Mouse (Mus musculus) stomach, embryonic 16.5 days (tissue): ENCODE results near the gene Vmn1r217. TPM values are rescaled to one million over a fixed set of nuclear protein-coding genes. Genes with fewer than 3 reads are reported as not detected.
"Not testable (repeated sequence)": the region's sequence is repeated elsewhere in the genome, so short reads cannot be mapped to it uniquely, and the experiment has no call there.

Experiments used
- ATAC-seq: fragments of 200-750 bp; cut with Nextera tagmentation; 2 replicates; pipeline ENCODE4 v1.8.0; 2017; ENCODE audit warnings: moderate number of reproducible peaks, moderate TSS enrichment; ENCODE audit not compliant: insufficient read depth, low FRiP score
- H3K27ac ChIP-seq: fragments of 300-500 bp; sonication (generic); 2 replicates; pipeline ENCODE4 v1.5.1; 2014; ENCODE audit warnings: low read length
- H3K27me3 ChIP-seq: fragments of 300-500 bp; sonication (generic); 2 replicates; pipeline ENCODE4 v1.6.1; 2014; ENCODE audit warnings: low read length, control low read depth, mixed read lengths; ENCODE audit not compliant: control insufficient read depth, insufficient read depth
- H3K36me3 ChIP-seq: fragments of 300-500 bp; sonication (generic); 2 replicates; pipeline ENCODE4 v1.6.1; 2014; ENCODE audit warnings: low read length; ENCODE audit not compliant: control insufficient read depth, insufficient read depth
- H3K4me1 ChIP-seq: fragments of 300-500 bp; sonication (generic); 2 replicates; pipeline ENCODE4 v1.6.1; 2014; ENCODE audit warnings: low read length, control low read depth, mixed read lengths; ENCODE audit not compliant: control insufficient read depth, insufficient read depth
- H3K4me2 ChIP-seq: fragments of 300-500 bp; sonication (generic); 2 replicates; pipeline ENCODE4 v1.6.1; 2014; ENCODE audit warnings: low read depth, low read length, mixed read lengths
- H3K4me3 ChIP-seq: fragments of 300-500 bp; sonication (generic); replicated peaks from 2 replicates; pipeline ENCODE4 v1.5.1; 2014; ENCODE audit warnings: mild to moderate bottlenecking, low read length
- H3K9ac ChIP-seq: fragments of 300-500 bp; sonication (generic); 2 replicates; pipeline ENCODE4 v1.6.1; 2014; ENCODE audit warnings: low read length
- H3K9me3 ChIP-seq: fragments of 300-500 bp; sonication (generic); replicated peaks from 2 replicates; pipeline ENCODE4 v1.6.1; 2016; ENCODE audit warnings: low read length, control low read depth; ENCODE audit not compliant: control insufficient read depth
- WGBS: fragments of 180-500 bp; shearing (Covaris S2); extraction: QIAGEN DNeasy Blood & Tissue Kit; methylation state at CpG from one replicate; pipeline ENCODE4 v1.1.7; 2014; 5-methylcytosine and 5-hydroxymethylcytosine counted together
- polyA plus RNA-seq: library from polyadenylated mRNA; unstranded; fragments of >200 nt; fragmentation: Nextera tagmentation; extraction: Ambion mirVana; gene quantifications from 2 replicates; pipeline ENCODE4 v1.2.1, GENCODE M21; 2015

The Vmn1r217 gene
- not detected in 2 replicates for polyA plus RNA-seq

- not testable (repeated sequence) for ATAC-seq, H3K4me1 ChIP-seq, H3K27ac ChIP-seq, H3K36me3 ChIP-seq, H3K4me2 ChIP-seq, H3K27me3 ChIP-seq, H3K4me3 ChIP-seq, H3K9ac ChIP-seq, H3K9me3 ChIP-seq
- 76% methylated on average over 1 of the region's 1 CpGs for WGBS
These were observed at the start of gene Vmn1r217 for GRCm38 (mm10) chr13:23118126-23118525. Vmn1r217 (minus strand) TSS chr13:23118226.

- ATAC-seq, H3K27me3 ChIP-seq, H3K4me2 ChIP-seq, H3K36me3 ChIP-seq, H3K27ac ChIP-seq, H3K4me1 ChIP-seq, H3K9ac ChIP-seq, H3K4me3 ChIP-seq, H3K9me3 ChIP-seq: not testable (repeated sequence)
- 83% methylated on average over 4 of the region's 4 CpGs for WGBS
These were observed 48.4 kb upstream of the Vmn1r217 start for GRCm38 (mm10) chr13:23166471-23166870.

- no peak within 1 kb of the TSS for H3K4me3 ChIP-seq
- no peak within 1 kb of the TSS for H3K27ac ChIP-seq
- no peak within 1 kb of the TSS for H3K4me2 ChIP-seq
- ATAC-seq, result no peak
- no peaks in the 10 kb centered on the region for H3K27me3 ChIP-seq
- H3K36me3 ChIP-seq, result no peaks in the 10 kb centered on the region
- no peaks in the 10 kb centered on the region for H3K9me3 ChIP-seq
- 62% methylated on average over 4 of the region's 4 CpGs for WGBS
- no peak within 1 kb of the TSS for H3K9ac ChIP-seq
- no peaks in the 10 kb centered on the region for H3K4me1 ChIP-seq
These were observed 41.0 kb upstream of the Vmn1r217 start, which contains the start of gene Vmn1r219 for GRCm38 (mm10) chr13:23159012-23159411. Vmn1r219 (plus strand) TSS chr13:23159312.

GRCm38 (mm10) chr13:23157848-23158247 is 39.8 kb upstream of the Vmn1r217 start:
- WGBS, result 74% methylated on average over 3 of the region's 3 CpGs
- Histone ChIP-seq H3K27me3 (no peaks in the 10 kb centered on the region), H3K9ac (no peak overlapping the region), H3K9me3 (no peaks in the 10 kb centered on the region), H3K4me3 (no peak overlapping the region), H3K4me1 (no peaks in the 10 kb centered on the region), H3K36me3 (no peaks in the 10 kb centered on the region), H3K27ac (no peak overlapping the region), H3K4me2 (no peak overlapping the region)
- ATAC-seq, result no peak

GRCm38 (mm10) chr13:23138880-23139279 is 20.9 kb upstream of the Vmn1r217 start:
- H3K4me2 ChIP-seq, result no peak overlapping the region
- 80% methylated on average over 2 of the region's 2 CpGs for WGBS
- H3K9me3 ChIP-seq, result no peaks in the 10 kb centered on the region
- no peaks in the 10 kb centered on the region for H3K27me3 ChIP-seq
- H3K4me3 ChIP-seq, result no peak overlapping the region
- ATAC-seq, result no peak
- no peaks in the 10 kb centered on the region for H3K36me3 ChIP-seq
- H3K4me1 ChIP-seq, result no peaks in the 10 kb centered on the region
- H3K27ac ChIP-seq, result no peak overlapping the region
- no peak overlapping the region for H3K9ac ChIP-seq

DNA sequence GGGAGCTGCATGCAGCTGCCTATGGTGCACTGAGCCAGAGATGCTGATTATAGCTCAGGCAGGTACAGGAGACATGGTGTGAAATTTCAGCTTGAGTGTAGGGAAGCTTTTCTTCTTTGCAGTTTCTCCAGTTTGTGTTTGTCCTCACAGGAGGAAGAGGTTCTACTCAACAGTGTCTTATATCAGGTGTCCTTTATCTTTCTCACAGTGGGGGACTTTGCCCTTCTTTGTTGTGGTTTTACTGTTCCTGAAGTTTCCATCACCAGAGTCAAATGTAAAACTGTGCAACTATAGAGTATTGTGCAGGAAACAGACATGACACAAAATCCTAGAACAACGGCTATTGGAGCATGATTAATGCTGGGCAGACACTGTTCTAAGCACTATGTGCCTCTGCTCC is 15.5 kb upstream of the Vmn1r217 start:
- 49% methylated on average over 1 of the region's 1 CpGs for whole genome bisulfite sequencing
- Histone ChIP-seq H3K9me3 (no peaks in the 10 kb centered on the region), H3K27ac (no peak overlapping the region), H3K4me1 (no peaks in the 10 kb centered on the region), H3K4me2 (no peak overlapping the region), H3K4me3 (no peak overlapping the region), H3K9ac (no peak overlapping the region), H3K27me3 (no peaks in the 10 kb centered on the region), H3K36me3 (no peaks in the 10 kb centered on the region)
- ATAC-seq, result no peak

- no peak within 1 kb of the TSS for H3K9ac ChIP-seq
- WGBS, result 63% methylated on average over 3 of the region's 3 CpGs
- H3K4me3 ChIP-seq, result no peak within 1 kb of the TSS
- H3K9me3 ChIP-seq, result no peaks in the 10 kb centered on the region
- H3K36me3 ChIP-seq, result no peaks in the 10 kb centered on the region
- no peak within 1 kb of the TSS for H3K4me2 ChIP-seq
- ATAC-seq, result no peak
- no peaks in the 10 kb centered on the region for H3K27me3 ChIP-seq
- no peaks in the 10 kb centered on the region for H3K4me1 ChIP-seq
- H3K27ac ChIP-seq, result no peak within 1 kb of the TSS
These were observed 15.1 kb upstream of the Vmn1r217 start, which contains the start of gene Vmn1r218 for GRCm38 (mm10) chr13:23133099-23133498. Vmn1r218 (plus strand) TSS chr13:23133155.

DNA sequence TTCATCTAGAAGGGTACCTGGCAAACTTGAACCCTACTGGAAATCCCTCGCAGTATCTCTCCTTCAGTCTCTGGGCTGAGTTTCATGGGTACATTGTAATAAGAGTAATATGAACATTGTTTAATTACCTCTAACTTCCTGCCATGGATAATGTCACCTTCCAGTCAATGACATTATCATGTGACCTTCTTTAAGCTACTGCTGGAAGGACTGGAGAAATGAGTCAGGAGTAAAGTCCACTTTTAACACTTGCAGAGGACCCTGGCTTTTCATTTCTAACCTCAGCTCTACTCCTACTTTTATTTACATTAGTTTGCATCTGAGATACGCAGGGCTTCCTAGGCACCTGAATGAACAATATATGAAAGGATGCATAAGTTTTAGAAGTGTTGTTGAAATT is 2.6 kb upstream of the Vmn1r217 start:
- no peak overlapping the region for H3K4me2 ChIP-seq
- no peak overlapping the region for H3K4me3 ChIP-seq
- WGBS, result 80% methylated on average over 2 of the region's 2 CpGs
- H3K27me3 ChIP-seq, result no peaks in the 10 kb centered on the region
- H3K27ac ChIP-seq, result no peak overlapping the region
- ATAC-seq, result no peak
- no peaks in the 10 kb centered on the region for H3K9me3 ChIP-seq
- H3K36me3 ChIP-seq, result no peaks in the 10 kb centered on the region
- no peak overlapping the region for H3K9ac ChIP-seq
- no peaks in the 10 kb centered on the region for H3K4me1 ChIP-seq

DNA sequence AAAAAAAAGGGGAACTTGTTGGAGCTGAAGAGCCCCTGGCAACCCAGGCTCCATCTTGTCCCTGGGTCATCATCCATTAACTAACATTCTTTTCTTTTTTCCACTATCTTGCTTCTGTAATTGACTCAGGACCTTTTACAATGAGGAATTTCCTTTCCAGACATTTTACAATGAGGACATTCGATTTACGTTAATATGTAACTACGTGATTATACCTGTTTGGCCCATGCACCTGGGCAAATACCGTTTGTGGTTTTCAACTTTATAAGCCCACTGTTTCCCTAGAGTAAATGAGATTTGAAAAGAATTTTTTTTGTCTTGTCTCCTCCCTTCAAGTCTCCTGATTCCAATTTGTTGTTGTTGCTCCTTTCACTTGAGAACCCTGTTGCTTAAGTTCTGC is 23.6 kb downstream of the Vmn1r217 start:
- no peaks in the 10 kb centered on the region for H3K9me3 ChIP-seq
- H3K27ac ChIP-seq, result no peak overlapping the region
- no peaks in the 10 kb centered on the region for H3K27me3 ChIP-seq
- H3K4me2 ChIP-seq, result no peak overlapping the region
- WGBS, result 65% methylated on average over 4 of the region's 4 CpGs
- H3K4me3 ChIP-seq, result no peak overlapping the region
- H3K36me3 ChIP-seq, result no peaks in the 10 kb centered on the region
- H3K4me1 ChIP-seq, result no peaks in the 10 kb centered on the region
- no peak for ATAC-seq
- no peak overlapping the region for H3K9ac ChIP-seq

DNA sequence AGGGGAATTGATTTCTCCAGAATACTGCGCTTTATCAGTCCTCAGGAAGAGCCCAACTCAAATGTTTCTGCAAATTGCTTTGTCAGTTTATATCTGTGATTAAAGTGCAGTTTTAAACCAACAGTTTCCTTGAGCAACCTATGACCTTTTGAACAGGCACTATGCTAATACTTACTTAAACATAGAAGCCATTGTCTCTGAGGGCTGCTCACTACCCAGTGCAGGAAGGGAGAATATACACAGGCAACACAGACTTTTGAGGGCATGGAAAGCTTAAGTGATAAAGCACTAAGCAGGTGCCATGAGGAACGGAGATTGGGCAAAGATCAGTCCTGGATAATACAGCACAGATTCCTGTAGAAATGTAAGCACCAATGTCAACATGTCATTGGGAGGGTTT is 48.7 kb downstream of the Vmn1r217 start:
- WGBS, result 54% methylated on average over 2 of the region's 2 CpGs
- Histone ChIP-seq H3K4me2 (no peak overlapping the region), H3K27me3 (no peaks in the 10 kb centered on the region), H3K4me3 (no peak overlapping the region), H3K9ac (no peak overlapping the region), H3K27ac (no peak overlapping the region), H3K4me1 (no peaks in the 10 kb centered on the region), H3K9me3 (no peaks in the 10 kb centered on the region), H3K36me3 (no peaks in the 10 kb centered on the region)
- 0 out of 2 replicates have a peak, but pooled peaks have one; percentile 25 for ATAC-seq
